Mouse (Mus musculus): ENCODE measurements around the gene Olfr855. TPM values are rescaled to one million over a fixed set of nuclear protein-coding genes. Genes with fewer than 3 reads are reported as not detected.
A peak's percentile ranks its signal among the peaks of the same experiment; 100 is the strongest.

Olfr855 gene
- total RNA-seq (2021): not detected
- long read RNA-seq, experiment 1: 0 reads
- long read RNA-seq, experiment 2: 0 reads

- DNase-seq (ENCODE audit: low spot score): no peak
Measured at GRCm38 (mm10) chr9:19582317-19582716, at the start of gene Olfr855. Gene Olfr855 (plus strand): TSS chr9:19582617.

DNA sequence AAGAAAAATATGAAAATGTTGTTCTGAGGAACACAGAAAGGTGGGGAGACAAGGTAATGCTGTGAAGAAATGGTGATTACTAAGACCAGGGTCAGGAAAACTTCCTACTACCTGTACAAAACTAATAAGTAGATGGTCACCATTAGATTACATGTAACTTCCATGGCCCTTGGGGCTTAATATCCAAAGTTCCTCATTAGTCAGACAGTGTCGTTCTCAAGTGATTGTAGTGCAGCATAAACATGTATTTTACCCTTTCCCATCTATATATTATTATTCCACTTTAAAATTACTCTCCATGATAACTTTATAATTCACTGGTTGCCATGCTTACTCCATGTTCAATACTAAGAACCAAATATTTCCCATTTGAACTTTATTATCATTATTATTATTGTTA lies 41.4 kb upstream of the Olfr855 start, which contains the start of gene Olfr853:
Gene Olfr853, minus strand, starts transcription at position 101 of the 400 bp plus-strand sequence.
- no peak for DNase-seq (ENCODE audit: low spot score)

DNA sequence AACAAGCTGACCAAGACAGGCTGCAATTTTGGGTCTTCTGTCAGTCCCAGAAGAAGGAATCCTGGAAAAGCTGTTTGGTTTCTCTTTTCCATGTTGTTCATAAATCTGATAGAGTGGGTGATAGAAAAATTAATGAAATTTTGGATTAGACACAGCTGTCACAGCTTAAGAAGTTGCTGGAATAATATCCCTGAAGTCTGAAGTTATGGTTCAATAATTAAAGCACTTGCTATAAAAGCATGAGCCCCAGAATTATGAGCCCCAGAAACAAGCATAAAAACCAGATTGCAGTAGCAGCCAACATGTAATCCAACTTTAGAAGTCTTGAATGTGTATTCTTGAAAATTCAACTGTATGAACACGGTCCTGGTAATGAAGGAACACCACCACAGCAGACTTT lies 15.1 kb upstream of the Olfr855 start, which contains the start of gene Olfr854:
Gene Olfr854, minus strand, starts transcription at position 101 of the 400 bp plus-strand sequence.
- no peak for DNase-seq (ENCODE audit: low spot score)

DNA sequence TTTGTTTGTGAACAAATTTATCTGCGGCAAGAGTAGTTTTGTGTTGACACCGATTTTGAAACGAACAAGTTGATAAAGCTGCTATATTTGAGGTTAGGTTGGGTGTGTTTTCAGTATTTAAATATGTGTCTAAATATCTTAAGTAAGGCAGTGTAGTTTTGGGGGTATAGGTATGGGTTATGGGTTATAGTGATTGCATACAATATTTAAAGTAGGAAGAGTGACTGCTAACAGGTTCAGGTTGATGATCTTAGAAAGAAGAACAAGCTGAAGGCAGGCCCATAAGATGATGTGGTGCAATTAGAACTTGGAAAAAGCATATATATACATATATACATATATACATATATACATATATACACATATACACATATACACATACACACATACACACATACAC lies 38.9 kb downstream of the Olfr855 start:
- no peak for DNase-seq (ENCODE audit: low spot score)

GRCm38 (mm10) chr9:19621843-19622822 lies 39.7 kb downstream of the Olfr855 start, which contains the start of gene Zfp317:
Gene Zfp317 (plus strand): TSS chr9:19622102.
- peak; percentile 96 for DNase-seq (ENCODE audit: low spot score)

DNA sequence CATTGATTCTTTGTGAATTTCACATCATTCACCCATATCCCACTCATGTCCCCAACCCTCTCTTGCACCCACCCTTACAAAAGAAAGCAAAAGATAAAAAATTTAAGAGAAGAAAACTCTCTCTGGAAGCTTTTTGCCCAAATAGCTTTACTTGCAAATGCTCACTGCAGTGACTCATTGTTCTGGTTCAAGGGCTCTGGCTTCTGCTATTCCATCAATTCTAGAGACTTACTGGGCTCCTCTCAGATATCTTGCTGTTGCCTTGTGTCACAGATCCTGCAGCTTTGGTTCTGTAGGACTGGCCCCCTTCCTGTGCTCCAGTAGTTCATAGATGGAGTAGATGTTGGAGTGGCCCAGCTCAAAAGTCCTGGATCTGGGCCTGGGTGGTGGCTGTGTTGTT lies 47.2 kb downstream of the Olfr855 start:
- DNase-seq (ENCODE audit: low spot score): no peak

Other genes with a start within 250 kb of the Olfr855 start
- gene Olfr845, start 246.2 kb upstream of the Olfr855 start, total RNA-seq (2021): not detected
- not detected for gene Olfr846, start 218.6 kb upstream of the Olfr855 start, total RNA-seq (2021)
- not detected for gene Olfr847, start 203.9 kb upstream of the Olfr855 start, total RNA-seq (2021)
- gene Olfr849, start 142.4 kb upstream of the Olfr855 start, total RNA-seq (2021): not detected
- gene Olfr850, start 104.4 kb upstream of the Olfr855 start, total RNA-seq (2021): not detected
- gene Olfr851, start 89.3 kb upstream of the Olfr855 start, total RNA-seq (2021): not detected
- not detected for gene Olfr853, start 41.5 kb upstream of the Olfr855 start, total RNA-seq (2021)
- not detected for gene Olfr854, start 15.2 kb upstream of the Olfr855 start, total RNA-seq (2021)
- 10 to 100 TPM; 14.3 to 15.2 TPM for gene Zfp317, start 39.5 kb downstream of the Olfr855 start, total RNA-seq (2021)
- gene Olfr857, start 126.8 kb downstream of the Olfr855 start, total RNA-seq (2021): not detected
- not detected for gene Olfr58, start 197.7 kb downstream of the Olfr855 start, total RNA-seq (2021)
- gene Olfr859, start 222.3 kb downstream of the Olfr855 start, total RNA-seq (2021): not detected